Mouse (Mus musculus) layer of hippocampus, adult 8-10 months (tissue): ENCODE results near the gene Ramp3. TPM values are rescaled to one million over a fixed set of nuclear protein-coding genes. Genes with fewer than 3 reads are reported as not detected.

Experiments
- total RNA-seq, 4 experiments: library from RNA; stranded (reverse); gene quantifications; 2 replicates each; pipeline ENCODE4 v1.2.4; 2022

The Ramp3 gene
- total RNA-seq, 4 experiments from 2014 or later = 4.8 to 7.3 (median 6.9) TPM

Other genes with a start within 250 kb of the Ramp3 start
- gene Ppia, start 243.1 kb upstream of the Ramp3 start, total RNA-seq = 1,000 to 10,000 TPM; 1,319 to 1,646 (median 1,558) TPM
- gene H2afv, start 214.1 kb upstream of the Ramp3 start, total RNA-seq = 10 to 100 TPM; 26.4 to 39.8 (median 36.9) TPM
- 100 to 1,000 TPM; 202 to 239 (median 220) TPM for gene Purb, start 182.6 kb upstream of the Ramp3 start, total RNA-seq
- 1 to 10 TPM in 1 of 4 experiments, under 1 TPM in 3; 0.39 to 1.3 (median 0.51) TPM for gene Myo1g, start 137.6 kb upstream of the Ramp3 start, total RNA-seq
- 10 to 100 TPM; 47.4 to 53.9 (median 52.2) TPM for gene Ccm2, start 111.6 kb upstream of the Ramp3 start, total RNA-seq
- gene Nacad, start 52.5 kb upstream of the Ramp3 start, total RNA-seq = 10 to 100 TPM; 35.7 to 52.6 (median 47.5) TPM
- gene Tbrg4, start 32.5 kb upstream of the Ramp3 start, total RNA-seq = 10 to 100 TPM; 45.5 to 52.5 (median 48.4) TPM
- gene Wap, start 19.9 kb upstream of the Ramp3 start, total RNA-seq = not detected
- gene Gm11983, start 179.1 kb downstream of the Ramp3 start, total RNA-seq = not detected